Mouse (Mus musculus) embryonic fibroblast, embryonic 13.5 days (primary cell): ENCODE measurements around the gene Camsap1.

Source experiments
- CTCF ChIP-seq: IDR thresholded peaks from 2 replicates; pipeline ENCODE4 v1.5.1; 2011; ENCODE audit warnings: mild to moderate bottlenecking, control low read depth, low read length, moderate library complexity, borderline replicate concordance; ENCODE audit not compliant: insufficient read depth
- POLR2A ChIP-seq: IDR thresholded peaks from 2 replicates; pipeline ENCODE4 v1.6.1; 2011; ENCODE audit warnings: low read depth, mild to moderate bottlenecking, control low read depth, low read length, moderate library complexity

DNA sequence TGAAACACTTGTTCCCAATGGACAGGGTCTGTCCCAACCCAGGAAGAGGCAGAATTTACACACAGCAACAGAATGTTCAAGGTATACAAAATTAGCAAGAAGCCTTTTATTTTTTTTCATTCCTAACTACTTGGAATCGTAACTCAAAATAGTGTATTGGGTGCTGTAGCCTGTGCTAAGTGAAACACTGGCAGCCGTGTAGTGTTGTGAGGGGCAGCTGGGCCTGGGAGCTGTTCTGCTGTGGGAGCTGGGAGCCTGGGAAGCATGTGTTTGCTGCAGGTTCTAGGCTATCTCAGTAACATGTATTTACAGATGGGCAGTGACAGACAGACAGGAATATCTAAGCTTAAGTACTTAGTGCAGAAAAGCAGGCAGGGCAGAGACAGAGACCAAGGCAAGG is 64.7 kb downstream of the Camsap1 start:
- TF ChIP-seq CTCF (no peak), POLR2A (no peak)
